Mouse (Mus musculus): ENCODE data around the gene Rpl27. TPM values are rescaled to one million over a fixed set of nuclear protein-coding genes. Genes with fewer than 3 reads are reported as not detected.

Rpl27 gene
- 30.0 TPM for polyA plus RNA-seq (2014; fragmentation: Illumina TruSeq; extraction: RNeasy Lipid Tissue Mini Kit (QIAGEN cat#74804); ENCODE audit: low read depth, low replicate concordance)

DNA sequence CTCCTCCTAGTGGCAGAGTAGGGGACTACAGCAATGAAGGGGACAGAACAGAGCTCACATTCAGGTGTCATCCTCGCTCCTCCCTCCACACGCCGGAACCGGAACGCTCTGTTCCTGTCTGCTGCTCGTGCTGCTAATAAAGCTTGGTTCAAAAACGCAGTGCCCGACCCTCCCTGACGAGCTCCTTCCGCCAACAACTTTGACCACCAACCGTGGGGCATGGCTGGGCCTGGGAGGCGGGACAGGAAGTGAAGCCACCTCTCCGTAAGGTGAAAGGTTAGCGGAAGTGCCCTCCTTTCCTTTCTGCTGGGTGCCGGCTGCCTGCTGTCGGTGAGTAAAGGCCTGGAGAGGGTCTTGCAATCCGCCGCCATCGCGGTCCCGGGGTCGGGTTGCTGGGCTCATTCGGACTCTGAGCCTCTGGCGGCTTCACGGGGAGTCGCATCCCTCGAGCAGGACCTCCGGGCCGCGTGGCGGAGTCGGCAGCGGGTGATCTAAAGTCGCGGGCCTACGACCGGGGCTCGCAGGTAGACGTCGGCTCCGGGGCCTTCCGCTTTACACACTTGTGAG is at the start of gene Rpl27:
Gene Rpl27, plus strand, starts transcription at position 172 of the 567 bp plus-strand sequence.

DNA sequence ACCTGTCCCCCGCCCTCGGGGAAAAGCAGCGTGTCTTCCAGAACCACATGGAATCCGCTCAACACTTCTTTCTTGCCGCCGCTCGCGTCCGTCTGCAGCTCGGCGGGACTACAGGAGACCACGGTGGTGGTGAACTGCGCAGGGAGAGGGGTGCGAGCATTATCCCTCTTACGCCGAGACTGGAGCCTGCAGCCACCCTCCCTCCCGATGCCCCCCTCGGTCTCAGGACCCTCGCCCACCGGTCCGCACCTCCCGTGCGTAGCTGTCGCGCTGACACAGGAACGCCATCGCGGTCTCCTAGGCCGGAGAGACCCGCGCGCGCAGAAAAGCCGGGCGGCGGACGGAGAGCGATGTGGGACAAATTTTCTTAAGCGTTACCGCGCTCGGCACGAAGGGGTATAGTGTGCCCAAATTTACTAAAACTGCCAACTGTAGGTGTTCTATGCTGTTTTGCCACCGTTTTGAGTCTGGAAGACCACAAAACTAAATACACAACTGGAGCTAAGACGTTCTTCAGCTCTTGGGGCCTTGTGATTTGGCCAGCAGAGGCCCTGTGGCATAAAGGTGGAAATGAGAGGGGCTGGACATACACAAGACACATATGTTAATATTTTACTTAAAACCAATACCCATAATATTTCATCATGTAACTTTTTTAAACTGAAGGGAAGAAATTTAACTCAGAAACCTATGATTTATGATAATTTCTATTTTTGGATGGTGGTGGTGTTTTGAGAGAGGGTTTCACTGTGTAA is 24.8 kb upstream of the Rpl27 start, which contains the start of gene Aarsd1:
Gene Aarsd1, minus strand, starts transcription at position 515 of the 755 bp plus-strand sequence.

DNA sequence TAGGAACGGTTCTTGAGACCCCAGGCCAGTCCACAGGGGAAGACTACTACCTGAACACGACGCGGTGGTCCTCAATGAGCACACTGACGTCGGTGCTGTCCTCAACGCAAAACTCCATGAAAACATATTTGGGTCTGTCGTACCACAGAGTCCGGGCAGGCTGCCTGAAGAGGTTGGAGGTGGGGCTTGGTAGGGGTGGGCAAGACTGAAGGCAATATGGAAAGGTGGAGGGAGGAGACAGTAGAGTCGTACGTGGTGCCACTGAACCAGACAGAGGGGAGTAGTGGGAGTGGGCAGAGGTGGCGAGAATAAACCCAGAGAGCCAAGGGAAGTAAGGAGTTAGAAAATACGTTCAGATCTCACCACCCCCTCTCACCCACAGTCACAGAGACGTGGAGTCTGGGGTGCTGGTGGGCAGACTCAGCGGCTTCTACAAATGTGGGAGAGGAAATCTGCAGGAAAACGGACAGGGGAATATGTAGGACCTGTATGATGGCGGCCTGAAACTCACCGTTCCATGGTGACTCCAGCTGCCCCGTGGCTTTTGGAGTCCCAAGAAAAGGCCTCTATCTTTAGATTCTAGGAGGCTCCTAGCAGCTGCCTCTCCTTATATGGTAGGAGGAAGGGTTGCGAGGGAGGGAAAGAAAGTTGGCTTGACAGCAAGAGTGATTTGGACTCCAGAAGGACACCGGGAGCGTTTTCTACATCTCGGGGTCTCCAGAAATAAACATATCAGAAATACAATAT is 17.8 kb upstream of the Rpl27 start, which contains the start of gene Gm27029:
Gene Gm27029, minus strand, starts transcription at position 692 of the 747 bp plus-strand sequence.

DNA sequence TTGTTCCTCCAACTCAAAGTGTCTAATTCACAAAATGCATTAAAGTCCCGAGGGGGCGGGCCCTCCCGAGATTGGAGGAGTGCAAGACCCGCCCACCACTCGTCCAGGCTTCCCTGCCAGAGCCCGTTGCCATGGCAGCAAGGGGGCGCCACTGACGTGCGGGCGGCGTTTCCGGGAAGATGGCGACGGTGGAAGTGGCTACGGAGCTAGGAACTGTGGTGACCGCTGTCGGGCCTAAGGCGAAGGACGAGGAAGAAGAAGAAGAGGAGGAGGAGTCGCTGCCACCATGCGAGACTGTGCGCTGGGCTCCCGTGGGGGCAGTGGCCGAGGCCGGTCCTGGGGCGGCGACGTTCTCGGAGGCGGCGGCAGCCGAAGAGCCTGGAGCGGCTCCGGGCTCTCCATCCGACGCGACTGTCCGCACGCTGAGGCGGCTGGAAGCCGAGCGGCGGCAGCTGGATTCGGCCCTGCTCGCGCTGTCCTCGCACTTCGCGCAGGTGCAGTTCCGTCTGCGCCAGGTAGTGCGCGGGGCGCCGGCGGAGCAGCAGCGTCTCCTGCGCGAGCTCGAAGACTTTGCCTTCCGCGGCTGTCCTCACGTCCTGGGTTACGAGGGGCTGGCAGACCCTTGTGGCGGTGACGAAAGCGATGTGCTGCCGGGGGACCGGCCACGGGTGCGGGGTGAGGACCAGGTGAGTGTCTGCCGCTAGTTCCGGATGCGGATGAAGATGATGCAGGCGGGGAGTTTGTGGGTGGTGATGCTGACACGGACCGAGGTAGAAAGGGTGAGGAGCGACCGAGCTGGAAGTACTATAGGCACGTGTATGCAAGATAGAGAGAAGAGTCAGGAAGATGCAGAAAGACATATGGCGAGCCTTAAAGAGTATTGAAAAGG is 16.9 kb upstream of the Rpl27 start, which contains the start of the genes Rundc1 and Ptges3l:
Gene Rundc1, plus strand, starts transcription at position 161 of the 889 bp plus-strand sequence.
Gene Ptges3l, minus strand, starts transcription at position 409 of the 889 bp plus-strand sequence.

DNA sequence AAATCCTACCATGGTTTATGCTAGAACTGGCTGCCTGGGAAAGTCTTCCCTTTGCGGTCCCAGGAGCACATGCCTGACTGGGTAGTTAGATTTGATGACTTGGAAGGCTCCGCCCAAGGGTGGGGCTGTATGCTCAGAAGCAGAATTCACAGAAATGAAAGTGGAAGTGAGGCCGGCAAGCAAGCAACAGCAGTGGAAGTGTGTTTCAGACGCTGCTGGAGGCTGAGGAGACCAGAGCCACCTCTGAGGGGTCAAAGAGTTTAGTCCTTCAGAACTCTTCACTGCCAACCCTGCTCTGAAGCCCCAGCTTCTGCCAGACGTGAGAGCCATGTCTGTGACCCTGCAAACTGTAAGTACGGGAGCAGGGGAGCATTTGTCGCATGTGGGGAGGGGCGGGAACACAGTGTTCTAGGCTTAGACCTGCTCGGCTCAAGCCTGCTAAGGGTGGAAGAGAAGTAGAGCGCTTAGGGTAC is 6.2 kb downstream of the Rpl27 start, which contains the start of gene Ifi35:
Gene Ifi35, plus strand, starts transcription at position 134 of the 473 bp plus-strand sequence.

DNA sequence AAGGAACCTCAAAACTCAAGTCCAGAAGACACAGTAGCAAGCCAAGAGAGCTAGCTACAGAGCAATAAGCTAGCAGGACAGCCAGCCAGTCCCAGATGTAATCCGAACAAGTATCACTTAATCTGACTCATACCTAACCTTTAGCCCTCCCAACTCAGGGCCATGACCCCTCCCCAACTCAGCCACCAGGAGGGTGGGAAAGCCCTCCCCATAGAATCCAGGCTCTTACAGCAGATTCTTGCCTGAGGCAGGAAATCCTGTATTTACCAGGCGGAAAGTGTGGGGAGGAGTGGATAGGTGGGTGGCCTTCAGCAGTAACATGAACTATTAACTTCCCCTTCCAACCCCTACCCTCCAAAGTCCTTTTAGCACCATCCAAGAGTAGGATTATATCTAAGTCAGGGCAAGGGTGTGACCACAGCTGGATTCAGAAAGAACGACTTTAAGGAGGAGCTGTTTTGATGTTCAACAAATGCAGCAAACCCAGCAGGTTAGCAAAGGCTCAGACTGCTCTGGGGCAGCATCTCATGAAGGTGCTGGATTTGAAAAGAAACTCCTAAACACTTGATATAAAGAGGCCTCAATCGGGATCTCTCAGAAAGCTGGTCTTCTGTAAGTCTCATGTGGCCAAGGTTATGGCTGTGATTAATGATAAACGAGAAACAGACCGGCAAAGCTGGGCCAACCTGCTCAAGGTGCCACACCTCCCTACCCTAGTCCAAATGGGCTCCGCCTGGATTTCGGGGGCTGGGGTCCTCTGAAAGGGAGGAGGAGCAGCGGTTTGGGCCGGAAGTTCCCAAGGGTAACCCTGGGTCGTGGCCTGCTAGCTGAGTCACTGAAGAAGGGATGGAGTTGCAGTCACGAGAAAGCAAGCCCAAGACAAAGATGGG is 22.4 kb downstream of the Rpl27 start, which contains the start of gene Rnd2:
Gene Rnd2, plus strand, starts transcription at position 789 of the 890 bp plus-strand sequence.

DNA sequence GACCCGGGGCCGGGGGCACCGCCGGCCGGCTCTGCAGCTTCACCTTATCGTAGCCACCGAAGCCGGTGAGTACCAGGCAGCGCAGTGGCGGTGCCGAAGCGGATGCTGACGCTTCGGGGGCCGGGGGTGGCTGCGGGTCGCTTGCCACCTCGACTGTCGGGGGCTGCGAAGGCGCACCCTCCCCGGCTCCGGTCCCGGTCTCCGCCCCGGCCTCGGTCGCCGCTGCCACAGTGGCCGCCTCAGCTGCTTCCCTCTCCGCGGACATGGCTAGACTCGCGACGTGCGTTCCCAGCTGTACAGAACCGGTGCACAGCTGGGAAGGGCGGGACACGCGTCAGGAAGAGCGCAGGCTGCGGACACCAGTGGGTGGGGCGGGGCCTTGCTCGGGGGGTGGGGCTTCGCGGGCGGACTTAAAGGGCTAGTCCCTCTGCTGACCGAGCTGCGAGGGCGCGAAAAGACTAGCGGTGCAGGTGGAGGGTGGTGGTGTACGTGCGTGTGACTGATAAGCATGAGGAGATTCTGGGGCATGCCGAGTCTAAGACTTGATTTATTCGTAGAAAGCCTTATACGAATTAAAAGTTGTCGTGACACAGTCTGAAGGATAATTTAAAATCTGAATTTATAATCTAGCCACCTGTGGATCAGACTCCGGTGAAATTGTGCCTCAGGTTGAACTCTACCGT is 23.9 kb downstream of the Rpl27 start, which contains the start of gene Vat1:
Gene Vat1, minus strand, starts transcription at position 362 of the 683 bp plus-strand sequence.

Other genes with a start within 250 kb of the Rpl27 start
- 6.2 TPM for gene Ezh1, start 215.8 kb upstream of the Rpl27 start, polyA plus RNA-seq (2014; fragmentation: Illumina TruSeq; extraction: RNeasy Lipid Tissue Mini Kit (QIAGEN cat#74804); ENCODE audit: low read depth, low replicate concordance)
- gene Ramp2, start 196.3 kb upstream of the Rpl27 start, polyA plus RNA-seq (2014; fragmentation: Illumina TruSeq; extraction: RNeasy Lipid Tissue Mini Kit (QIAGEN cat#74804); ENCODE audit: low read depth, low replicate concordance): 4.4 TPM
- gene Vps25, start 188.6 kb upstream of the Rpl27 start, polyA plus RNA-seq (2014; fragmentation: Illumina TruSeq; extraction: RNeasy Lipid Tissue Mini Kit (QIAGEN cat#74804); ENCODE audit: low read depth, low replicate concordance): 82.1 TPM
- not detected for gene Wnk4, start 181.7 kb upstream of the Rpl27 start, polyA plus RNA-seq (2014; fragmentation: Illumina TruSeq; extraction: RNeasy Lipid Tissue Mini Kit (QIAGEN cat#74804); ENCODE audit: low read depth, low replicate concordance)
- gene Cntd1, start 163.3 kb upstream of the Rpl27 start, polyA plus RNA-seq (2014; fragmentation: Illumina TruSeq; extraction: RNeasy Lipid Tissue Mini Kit (QIAGEN cat#74804); ENCODE audit: low read depth, low replicate concordance): not detected
- 11.5 TPM for gene Coa3, start 163.2 kb upstream of the Rpl27 start, polyA plus RNA-seq (2014; fragmentation: Illumina TruSeq; extraction: RNeasy Lipid Tissue Mini Kit (QIAGEN cat#74804); ENCODE audit: low read depth, low replicate concordance)
- gene Becn1, start 140.0 kb upstream of the Rpl27 start, polyA plus RNA-seq (2014; fragmentation: Illumina TruSeq; extraction: RNeasy Lipid Tissue Mini Kit (QIAGEN cat#74804); ENCODE audit: low read depth, low replicate concordance): 49.8 TPM
- 96.3 TPM for gene Psme3, start 126.1 kb upstream of the Rpl27 start, polyA plus RNA-seq (2014; fragmentation: Illumina TruSeq; extraction: RNeasy Lipid Tissue Mini Kit (QIAGEN cat#74804); ENCODE audit: low read depth, low replicate concordance)
- gene Aoc2, start 117.2 kb upstream of the Rpl27 start, polyA plus RNA-seq (2014; fragmentation: Illumina TruSeq; extraction: RNeasy Lipid Tissue Mini Kit (QIAGEN cat#74804); ENCODE audit: low read depth, low replicate concordance): not detected
- gene Aoc3, start 111.7 kb upstream of the Rpl27 start, polyA plus RNA-seq (2014; fragmentation: Illumina TruSeq; extraction: RNeasy Lipid Tissue Mini Kit (QIAGEN cat#74804); ENCODE audit: low read depth, low replicate concordance): 0.16 TPM
- gene G6pc, start 74.7 kb upstream of the Rpl27 start, polyA plus RNA-seq (2014; fragmentation: Illumina TruSeq; extraction: RNeasy Lipid Tissue Mini Kit (QIAGEN cat#74804); ENCODE audit: low read depth, low replicate concordance): 315 TPM
- 5.7 TPM for gene Aarsd1, start 24.7 kb upstream of the Rpl27 start, polyA plus RNA-seq (2014; fragmentation: Illumina TruSeq; extraction: RNeasy Lipid Tissue Mini Kit (QIAGEN cat#74804); ENCODE audit: low read depth, low replicate concordance)
- 0.95 TPM for gene Gm27029, start 17.5 kb upstream of the Rpl27 start, polyA plus RNA-seq (2014; fragmentation: Illumina TruSeq; extraction: RNeasy Lipid Tissue Mini Kit (QIAGEN cat#74804); ENCODE audit: low read depth, low replicate concordance)
- 1.6 TPM for gene Rundc1, start 17.2 kb upstream of the Rpl27 start, polyA plus RNA-seq (2014; fragmentation: Illumina TruSeq; extraction: RNeasy Lipid Tissue Mini Kit (QIAGEN cat#74804); ENCODE audit: low read depth, low replicate concordance)
- not detected for gene Ptges3l, start 17.0 kb upstream of the Rpl27 start, polyA plus RNA-seq (2014; fragmentation: Illumina TruSeq; extraction: RNeasy Lipid Tissue Mini Kit (QIAGEN cat#74804); ENCODE audit: low read depth, low replicate concordance)
- gene Ifi35, start 6.1 kb downstream of the Rpl27 start, polyA plus RNA-seq (2014; fragmentation: Illumina TruSeq; extraction: RNeasy Lipid Tissue Mini Kit (QIAGEN cat#74804); ENCODE audit: low read depth, low replicate concordance): 3.8 TPM
- 10.8 TPM for gene Rnd2, start 22.7 kb downstream of the Rpl27 start, polyA plus RNA-seq (2014; fragmentation: Illumina TruSeq; extraction: RNeasy Lipid Tissue Mini Kit (QIAGEN cat#74804); ENCODE audit: low read depth, low replicate concordance)
- 1.9 TPM for gene Vat1, start 23.9 kb downstream of the Rpl27 start, polyA plus RNA-seq (2014; fragmentation: Illumina TruSeq; extraction: RNeasy Lipid Tissue Mini Kit (QIAGEN cat#74804); ENCODE audit: low read depth, low replicate concordance)
- 0.58 TPM for gene Brca1, start 109.7 kb downstream of the Rpl27 start, polyA plus RNA-seq (2014; fragmentation: Illumina TruSeq; extraction: RNeasy Lipid Tissue Mini Kit (QIAGEN cat#74804); ENCODE audit: low read depth, low replicate concordance)
- gene Nbr1, start 109.9 kb downstream of the Rpl27 start, polyA plus RNA-seq (2014; fragmentation: Illumina TruSeq; extraction: RNeasy Lipid Tissue Mini Kit (QIAGEN cat#74804); ENCODE audit: low read depth, low replicate concordance): 155 TPM
- 6.0 TPM for gene Tmem106a, start 139.9 kb downstream of the Rpl27 start, polyA plus RNA-seq (2014; fragmentation: Illumina TruSeq; extraction: RNeasy Lipid Tissue Mini Kit (QIAGEN cat#74804); ENCODE audit: low read depth, low replicate concordance)
- not detected for gene Gm11634, start 157.0 kb downstream of the Rpl27 start, polyA plus RNA-seq (2014; fragmentation: Illumina TruSeq; extraction: RNeasy Lipid Tissue Mini Kit (QIAGEN cat#74804); ENCODE audit: low read depth, low replicate concordance)
- gene Rdm1, start 184.9 kb downstream of the Rpl27 start, polyA plus RNA-seq (2014; fragmentation: Illumina TruSeq; extraction: RNeasy Lipid Tissue Mini Kit (QIAGEN cat#74804); ENCODE audit: low read depth, low replicate concordance): 2.7 TPM
- 17.2 TPM for gene Arl4d, start 223.2 kb downstream of the Rpl27 start, polyA plus RNA-seq (2014; fragmentation: Illumina TruSeq; extraction: RNeasy Lipid Tissue Mini Kit (QIAGEN cat#74804); ENCODE audit: low read depth, low replicate concordance)

All from liver, adult 10 weeks (tissue).